Mouse (Mus musculus) mouse embryonic stem cell (cell line): ENCODE results near the gene Ryr2.
"Not testable (repeated sequence)": the region's sequence is repeated elsewhere in the genome, so short reads cannot be mapped to it uniquely, and the experiment has no call there.

Experiments used
- in situ Hi-C, 2 experiments: fragments of 300-500 bp; cut with MboI; formaldehyde crosslinking; loops; 1 replicate in 1 of 2; 3 replicates in 1 of 2; pipeline ENCODE4 v1.14.3; 2019 to 2020; ENCODE audit warnings: low sequenced_read_pairs in 2 of 2, low pct_unique_long_range_greater_than_20kb in 1 of 2, mixed read lengths in 1 of 2; ENCODE audit not compliant: unreplicated experiment in 1 of 2

Gene Ryr2

DNA sequence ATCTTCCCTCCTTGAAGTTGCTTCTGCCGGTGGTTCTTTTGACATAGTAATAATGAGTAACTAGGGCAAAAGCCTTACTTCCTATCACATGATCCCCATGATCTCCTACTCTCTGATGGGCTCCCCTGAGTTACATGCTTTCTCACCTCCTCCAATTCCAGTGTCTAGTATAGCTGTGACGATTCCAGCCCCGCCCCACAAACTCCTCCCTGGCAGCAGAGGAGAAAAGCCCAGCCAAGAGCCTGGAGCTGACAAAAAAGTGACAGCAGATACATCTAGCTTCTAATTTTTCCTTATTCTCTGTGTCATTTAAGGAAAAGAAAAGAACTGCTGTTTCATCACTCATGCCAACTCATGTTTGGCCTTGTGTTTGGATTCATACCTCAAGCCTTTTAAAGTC lies 241.5 kb downstream of the Ryr2 start:
- in situ Hi-C loops, result no loop called here

DNA sequence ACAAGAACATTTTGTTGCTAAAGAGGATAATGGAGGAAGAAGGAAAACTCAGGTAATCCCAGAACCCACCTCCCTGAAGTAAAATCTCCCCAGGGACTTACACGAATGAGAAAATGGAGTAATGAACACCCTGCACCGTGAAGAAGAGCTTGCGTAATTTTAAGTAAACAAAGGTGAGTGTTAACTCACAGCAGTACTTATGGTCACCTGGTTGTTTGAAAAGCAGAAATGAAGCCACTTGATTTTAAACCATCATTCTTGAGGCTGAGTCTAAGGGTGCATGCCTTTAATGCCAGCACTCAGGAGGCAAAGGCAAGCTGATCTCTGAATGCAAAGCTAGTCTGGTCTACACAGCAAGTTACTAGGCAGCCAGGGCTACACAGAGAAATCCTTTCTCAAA lies 255.1 kb downstream of the Ryr2 start:
- in situ Hi-C loops, result no loop called here

DNA sequence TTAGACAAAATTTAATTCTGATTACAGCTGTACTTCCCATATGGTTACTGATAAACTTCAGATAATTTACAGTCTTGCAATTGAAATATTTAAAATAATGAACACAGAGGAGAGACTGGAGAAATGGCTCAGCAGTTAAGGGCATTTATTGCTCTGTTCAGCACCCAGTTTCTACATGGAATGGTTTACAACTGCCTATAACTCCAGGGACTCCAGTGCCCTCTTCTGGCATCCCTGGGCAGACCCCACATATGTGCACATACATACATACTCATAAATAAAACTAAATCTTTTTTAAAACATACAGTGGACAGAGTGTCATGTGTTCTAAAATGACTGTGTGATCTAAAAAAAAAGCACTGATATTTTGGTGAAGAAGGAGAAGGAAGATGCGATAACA lies 262.9 kb downstream of the Ryr2 start:
- in situ Hi-C loops, result no loop called here

DNA sequence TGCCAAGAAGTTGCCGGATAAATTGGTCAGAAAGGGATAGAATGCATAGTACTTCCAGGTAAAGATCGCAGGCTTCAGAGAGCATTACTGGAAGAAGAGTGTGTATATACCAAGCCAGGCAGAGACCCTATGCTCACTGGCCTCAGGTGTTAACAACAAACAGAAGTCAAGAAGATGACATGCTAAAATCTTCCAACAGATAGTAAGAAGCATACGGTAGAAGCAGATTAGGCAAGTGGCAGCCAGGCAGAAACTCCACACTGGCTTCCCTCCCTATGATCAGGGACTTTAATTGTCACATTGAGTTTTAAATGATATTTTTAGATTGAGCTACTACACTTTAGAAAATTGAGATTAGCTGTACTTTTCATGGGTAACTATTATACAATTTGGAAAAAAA lies 268.9 kb downstream of the Ryr2 start:
- in situ Hi-C loops, result no loop called here

DNA sequence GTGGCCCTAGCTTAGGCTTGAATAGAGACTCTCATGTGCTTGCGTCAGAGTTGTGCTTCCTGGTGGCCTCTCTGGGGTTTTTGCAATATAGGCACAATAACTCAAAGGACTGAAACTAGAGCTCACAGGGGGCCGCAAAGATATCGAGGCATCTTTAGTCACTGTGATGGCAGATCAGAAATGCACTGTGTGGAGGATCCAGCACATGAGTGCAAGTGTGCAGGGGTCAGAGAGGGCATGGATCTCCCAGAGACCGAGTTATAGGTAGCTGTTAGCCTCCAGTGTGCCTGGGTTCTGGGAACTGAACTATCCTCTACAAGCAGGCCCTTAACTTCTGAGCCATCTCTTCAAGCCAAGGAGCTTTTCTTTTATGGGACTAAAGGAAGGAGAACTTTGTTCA lies 269.6 kb downstream of the Ryr2 start:
- in situ Hi-C loops, result no loop called here

DNA sequence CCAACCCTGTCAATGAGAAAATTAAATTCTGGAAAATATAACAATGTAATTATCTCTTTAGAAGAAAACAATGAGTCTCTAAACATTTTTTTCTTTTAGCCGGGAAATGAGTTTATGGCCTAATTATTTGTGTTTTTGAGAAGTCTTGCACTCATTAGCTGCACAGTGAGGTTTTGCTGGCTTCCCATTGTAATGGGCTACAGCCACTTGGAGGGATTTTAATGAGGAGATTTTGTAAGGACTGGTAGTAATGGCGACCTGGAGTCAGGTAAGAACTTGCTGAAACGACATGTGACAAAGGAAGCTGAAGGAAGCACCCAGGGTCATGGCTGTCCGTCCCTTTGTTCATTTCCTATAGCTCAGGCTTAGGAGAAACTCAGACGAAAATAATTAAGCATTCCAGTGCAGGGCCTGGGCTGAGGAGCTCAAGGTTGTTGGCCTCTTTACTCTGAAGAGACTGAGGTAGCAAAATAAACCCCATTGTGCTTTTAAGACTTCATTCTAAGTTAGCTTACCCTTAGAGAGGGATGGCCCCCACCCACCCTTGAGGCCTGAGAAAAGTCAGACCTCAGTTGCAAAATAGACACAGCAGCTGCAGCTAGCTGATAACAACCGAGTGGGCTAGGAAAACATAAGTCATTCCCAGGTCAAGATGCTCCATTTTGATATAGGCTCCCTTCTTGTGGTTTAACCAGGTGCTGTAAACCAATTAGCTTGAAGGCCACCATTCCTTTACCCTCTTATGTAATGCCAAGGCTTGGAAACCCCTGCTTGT lies 270.3 kb downstream of the Ryr2 start:
- in situ Hi-C loops, result no loop called here

DNA sequence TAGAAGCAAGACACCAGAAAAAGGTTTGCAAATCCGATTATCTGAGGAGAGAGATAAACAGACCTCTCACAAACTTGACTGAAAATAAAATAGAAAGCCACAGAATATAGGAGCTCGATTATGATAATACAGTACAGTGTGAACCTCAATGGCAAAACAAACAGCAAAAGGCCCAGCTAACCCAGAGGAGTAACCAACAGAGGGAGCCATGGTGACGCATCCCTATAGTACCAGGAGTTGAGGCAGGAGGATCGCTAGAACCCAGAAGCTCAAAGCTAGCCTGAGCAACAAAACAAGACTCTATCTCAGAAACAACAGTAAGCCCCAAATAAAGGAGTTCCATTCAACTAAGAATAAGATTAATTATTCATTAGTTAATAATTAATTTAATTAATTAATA lies 275.5 kb downstream of the Ryr2 start:
- in situ Hi-C loops, result loop anchor here in 1 of 2 experiments (5.0 kb wide), 1 partner anchor 96 kb away; no protein-coding TSS in a partner anchor

DNA sequence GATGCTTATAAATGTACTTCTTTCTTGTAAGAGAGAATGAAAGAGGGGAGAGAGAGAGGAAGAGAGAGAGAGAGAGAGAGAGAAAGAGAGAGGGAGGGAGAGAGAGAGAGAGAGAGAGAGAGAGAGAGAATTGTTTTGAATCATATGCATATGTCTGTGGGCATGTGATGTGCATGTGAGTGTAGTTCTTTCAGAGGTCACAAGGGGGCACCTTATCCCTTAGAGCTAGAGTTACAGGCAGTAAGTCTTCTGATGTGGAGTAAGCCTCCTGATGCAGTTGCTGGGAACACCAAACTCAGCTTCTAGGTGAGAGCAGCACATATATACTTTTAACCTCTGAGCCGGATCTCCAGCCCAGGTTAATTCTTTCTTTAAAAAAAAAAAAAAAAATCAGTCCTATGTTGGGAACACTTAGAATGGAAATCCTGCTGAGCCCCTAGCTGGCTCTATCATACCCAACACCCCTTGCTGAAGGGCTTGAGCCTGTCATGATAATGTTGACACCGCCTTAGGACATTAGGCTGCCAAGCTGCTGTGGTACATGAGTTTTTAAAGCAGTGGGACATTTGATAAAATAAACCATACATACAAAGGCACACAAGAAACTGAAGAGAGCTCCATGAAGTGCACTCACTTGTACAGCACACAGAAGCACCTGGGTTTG lies 281.1 kb downstream of the Ryr2 start:
- in situ Hi-C loops, result no loop called here

DNA sequence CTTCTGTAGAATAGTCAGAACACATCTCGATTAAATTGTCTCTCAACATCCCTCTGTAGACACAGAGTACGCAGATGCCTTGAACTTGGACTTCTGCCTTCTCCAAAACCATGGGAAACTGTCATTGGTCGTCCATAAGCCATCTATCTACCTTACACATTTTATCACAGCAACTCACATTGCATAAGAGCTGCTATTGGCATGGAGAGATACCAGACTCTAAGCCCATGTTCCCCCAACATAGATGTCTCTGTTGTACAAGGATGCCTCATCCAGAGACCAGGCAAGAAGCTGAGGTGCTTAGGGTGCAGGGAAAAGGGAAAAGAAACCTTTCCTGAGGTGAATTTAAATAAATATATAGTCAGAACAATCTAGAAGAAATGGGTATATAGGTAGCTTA lies 288.0 kb downstream of the Ryr2 start:
- in situ Hi-C loops, result no loop called here

DNA sequence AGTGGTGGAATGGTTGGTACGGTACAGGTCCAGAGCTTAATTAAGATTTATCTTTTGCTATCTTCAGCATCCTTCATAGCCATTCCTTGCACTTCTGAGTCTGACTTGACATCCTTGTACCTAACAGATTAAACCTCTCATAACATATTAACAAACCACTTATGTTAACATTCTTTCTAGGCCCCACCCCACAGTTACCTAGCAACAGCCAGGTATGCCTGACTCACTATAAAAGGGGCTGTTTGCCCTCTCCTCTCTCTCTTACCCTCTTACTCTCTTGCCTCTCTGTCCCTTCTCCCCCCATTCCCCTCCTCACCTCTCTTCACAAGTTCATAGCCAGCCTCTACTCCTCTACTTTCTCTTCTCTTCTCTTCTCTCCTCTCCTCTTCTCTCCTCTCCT lies 297.4 kb downstream of the Ryr2 start:
- in situ Hi-C loops, result not testable (repeated sequence)

DNA sequence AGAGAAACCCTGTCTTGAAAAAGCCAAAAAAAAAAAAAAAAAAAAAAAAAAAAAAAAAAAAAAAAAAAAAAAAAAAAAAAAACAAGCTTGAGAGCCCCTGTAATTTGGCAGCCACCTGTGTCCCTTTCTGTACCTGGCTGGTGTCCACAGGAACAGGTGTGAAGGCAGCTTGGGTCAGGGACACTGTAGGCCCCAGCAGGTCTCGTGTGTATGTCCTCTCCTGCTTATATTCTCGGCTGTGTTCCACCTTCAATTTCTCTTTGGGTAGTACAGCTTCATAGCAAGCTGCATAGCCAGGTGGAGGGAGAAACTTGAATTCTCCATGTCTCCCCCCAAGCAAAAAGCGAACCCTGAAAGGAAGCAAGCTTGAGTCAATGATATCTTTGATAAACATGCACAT lies 314.2 kb downstream of the Ryr2 start:
- in situ Hi-C loops, result no loop called here

DNA sequence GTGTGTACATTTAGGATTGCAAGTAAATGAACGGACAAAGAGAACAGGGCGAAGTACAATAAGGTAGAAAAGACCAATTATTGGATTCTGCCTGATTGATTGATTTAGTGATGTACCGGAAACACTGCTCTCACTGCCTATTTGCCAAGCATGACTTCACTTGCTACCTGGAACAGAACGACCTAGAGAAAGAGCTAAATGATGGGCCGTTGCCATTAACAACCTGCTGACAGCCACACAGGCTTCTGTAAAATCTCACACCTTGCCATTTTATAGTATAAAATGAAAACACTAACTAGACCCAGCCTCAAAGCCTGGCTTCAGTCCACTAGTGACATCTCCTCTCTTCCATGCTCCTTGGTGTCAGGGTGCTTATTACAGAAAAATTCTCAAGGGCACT lies 316.2 kb downstream of the Ryr2 start:
- in situ Hi-C loops, result no loop called here

DNA sequence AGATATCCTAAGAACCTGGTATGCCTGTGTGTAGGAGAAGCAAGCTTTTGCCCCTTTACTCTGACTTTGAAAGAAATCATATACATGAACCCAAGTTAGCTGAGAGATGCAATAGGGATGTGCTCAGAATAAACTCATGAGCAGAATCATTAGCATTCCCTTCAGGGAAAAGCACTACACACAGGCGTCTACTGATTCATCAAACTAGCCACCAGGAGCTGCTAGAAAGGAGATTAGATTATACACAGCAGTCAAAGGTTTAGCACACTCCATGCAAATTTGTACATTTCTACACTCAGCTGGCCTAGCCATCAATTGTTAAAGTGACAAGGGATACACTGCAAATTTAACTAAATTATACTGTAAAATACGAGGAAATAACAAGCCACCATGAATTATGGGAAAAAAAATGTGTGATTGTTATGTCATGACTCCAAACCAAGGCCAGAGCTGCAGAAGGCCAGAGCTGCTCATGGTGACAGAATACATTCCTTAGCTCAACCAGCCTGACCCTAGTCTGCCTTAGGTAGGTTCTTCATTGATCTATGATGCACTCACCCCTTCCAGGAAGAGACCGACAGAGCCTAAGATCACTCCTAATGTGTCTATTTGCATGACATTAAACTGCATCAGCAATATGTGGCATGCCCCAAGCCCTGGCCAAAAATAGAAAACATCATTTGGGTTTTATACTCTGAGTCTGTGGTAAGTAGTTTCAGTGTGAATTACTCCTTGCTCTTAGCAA lies 324.2 kb downstream of the Ryr2 start:
- in situ Hi-C loops, result no loop called here

DNA sequence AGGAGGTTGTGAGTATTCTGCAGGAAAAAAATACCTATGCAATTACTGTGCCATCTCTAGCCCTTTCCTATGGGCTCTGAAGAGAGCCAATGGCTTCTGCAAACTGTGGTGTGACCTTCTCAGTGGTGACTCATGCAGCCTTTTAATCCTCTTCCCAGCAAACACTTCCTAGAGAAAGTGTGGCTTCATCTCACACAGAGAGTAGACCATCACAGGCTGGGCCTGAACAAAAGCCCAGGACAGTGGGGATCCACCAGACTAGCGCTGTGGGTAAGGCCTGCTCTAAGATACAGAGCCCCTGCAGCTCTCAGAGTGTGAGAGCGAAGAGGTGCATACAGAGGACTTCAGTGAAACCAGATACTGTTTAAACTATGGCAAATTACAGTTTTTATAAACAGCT lies 325.7 kb downstream of the Ryr2 start:
- in situ Hi-C loops, result no loop called here

DNA sequence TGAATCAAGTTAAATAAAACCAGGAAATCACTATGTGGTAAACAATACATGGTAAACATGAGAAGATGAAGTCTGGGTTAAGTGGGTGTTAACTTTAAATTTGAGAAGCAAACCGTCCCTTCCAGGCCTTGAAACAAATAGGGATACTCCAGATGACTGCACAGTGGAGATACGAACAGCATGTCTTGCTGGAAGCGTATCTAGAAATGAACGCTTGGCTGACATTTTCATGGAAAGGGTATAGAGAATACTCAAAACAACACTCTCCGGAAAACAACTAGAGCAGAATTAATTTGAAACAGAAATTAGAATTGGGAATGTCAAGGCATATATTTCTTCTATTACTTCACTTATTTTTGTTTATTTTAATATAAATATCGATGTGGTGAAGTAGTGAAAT lies 329.0 kb downstream of the Ryr2 start:
- in situ Hi-C loops, result no loop called here

DNA sequence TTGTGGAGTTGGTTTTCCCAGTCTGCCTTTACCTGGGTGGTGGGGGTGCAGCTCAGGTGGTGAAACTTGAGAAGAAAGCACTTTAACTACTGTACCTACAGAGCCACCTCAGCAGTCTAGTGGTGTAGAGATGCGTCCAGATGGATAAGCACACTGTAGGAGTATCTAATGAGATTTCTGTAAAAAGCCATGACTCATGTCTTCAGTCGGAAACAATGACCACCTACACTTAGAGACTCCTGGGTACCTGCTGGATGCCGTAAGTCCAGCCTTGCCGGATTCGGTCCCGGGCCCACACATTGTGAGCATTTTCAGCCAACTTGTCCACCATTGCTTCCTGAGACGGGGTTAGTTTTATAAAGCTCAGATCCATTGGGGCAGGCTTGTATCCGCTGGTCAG lies 334.6 kb downstream of the Ryr2 start:
- in situ Hi-C loops, result no loop called here

DNA sequence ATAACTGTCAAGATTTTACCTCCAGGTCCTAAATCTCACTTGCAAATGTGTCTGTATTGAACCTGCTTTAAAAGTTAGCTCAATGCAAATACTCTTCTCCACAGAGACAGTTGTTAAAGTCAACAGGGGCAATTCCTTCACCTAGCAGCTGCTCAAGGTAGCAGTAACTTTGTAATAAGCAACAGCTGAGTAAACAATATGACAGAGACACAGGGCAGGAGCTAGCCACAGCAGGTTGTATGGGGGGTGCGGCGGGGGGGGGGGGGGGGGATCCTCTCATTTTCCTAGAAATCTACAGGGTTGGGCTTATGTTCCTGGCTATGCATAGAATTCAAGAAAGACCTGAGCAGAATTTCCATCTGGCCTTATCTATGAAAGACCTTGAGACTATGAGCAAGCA lies 339.8 kb downstream of the Ryr2 start:
- in situ Hi-C loops, result no loop called here

DNA sequence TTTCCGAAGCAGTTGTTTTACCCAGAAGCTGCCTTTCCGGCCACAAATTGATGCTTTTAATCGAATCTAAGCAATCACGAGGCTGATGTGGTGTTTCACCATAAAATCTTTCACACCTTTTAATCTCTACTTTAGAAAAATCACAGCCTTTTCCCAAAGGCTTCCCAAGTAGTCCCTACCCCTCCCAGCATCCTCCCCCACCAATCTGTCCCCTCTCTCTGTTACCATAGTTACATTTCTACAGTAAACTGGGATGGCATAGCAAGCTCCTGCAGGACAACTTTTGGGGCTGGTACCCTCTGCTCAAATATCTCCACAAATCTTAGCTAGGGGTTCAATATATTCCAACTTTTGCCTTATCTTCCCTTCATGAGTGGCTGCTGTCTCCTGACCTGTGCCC lies 342.8 kb downstream of the Ryr2 start:
- in situ Hi-C loops, result no loop called here

DNA sequence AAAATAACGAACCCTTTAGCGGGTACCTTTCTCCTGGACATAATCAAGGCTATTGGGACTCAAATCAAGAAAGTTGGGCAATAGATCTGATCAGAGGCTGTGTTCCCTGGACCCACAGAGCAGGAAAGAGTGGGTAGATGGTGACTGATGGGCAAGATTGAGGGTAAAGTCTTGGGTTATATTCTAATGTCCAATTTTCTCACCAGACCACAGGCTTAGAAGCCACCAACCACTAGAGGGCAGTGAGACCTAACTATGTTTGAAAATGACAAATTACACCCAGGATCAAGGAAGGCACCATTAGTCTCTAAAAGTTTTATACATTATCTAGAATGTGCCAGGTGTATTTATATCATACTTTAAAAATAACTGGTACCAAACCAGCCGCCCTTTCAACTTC lies 343.6 kb downstream of the Ryr2 start:
- in situ Hi-C loops, result no loop called here

DNA sequence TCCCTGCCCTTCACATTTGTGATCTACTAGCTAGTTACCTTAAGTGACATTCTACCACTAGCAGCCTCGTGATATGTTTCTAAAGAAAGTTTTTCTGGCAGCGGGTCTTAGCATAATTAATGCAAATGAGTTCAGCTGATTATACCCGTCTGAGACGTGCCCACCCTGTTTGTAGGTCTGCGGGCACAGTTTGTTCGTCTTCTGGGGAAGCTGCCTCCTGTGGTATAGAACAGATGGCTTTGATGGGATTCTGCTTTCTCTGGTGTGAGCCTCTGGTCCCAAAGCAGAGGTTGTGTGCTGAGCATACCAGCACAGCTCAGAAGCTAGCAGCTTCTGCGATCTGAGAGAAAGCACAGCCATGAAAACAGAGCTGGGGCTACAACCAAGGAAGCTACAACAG lies 348.9 kb downstream of the Ryr2 start:
- in situ Hi-C loops, result no loop called here
